Mouse (Mus musculus): ENCODE measurements around the gene Gna11. TPM values are rescaled to one million over a fixed set of nuclear protein-coding genes. Genes with fewer than 3 reads are reported as not detected.

Gene Gna11
- polyA plus RNA-seq (2014; fragmentation: Nextera tagmentation; extraction: Ambion mirVana), result 87.5 and 95.5 TPM in 2 replicates

- peak within 1 kb of the TSS; percentile 96 for H3K9ac ChIP-seq
- no peaks in the 10 kb centered on the region for H3K9me3 ChIP-seq (ENCODE audit: control insufficient read depth, low read length)
- ATAC-seq (ENCODE audit: low FRiP score) (peak; percentile 97), DNase-seq (ENCODE audit: low spot score) (peak; percentile 99)
- H3K4me2 ChIP-seq (replicated peaks), result peak within 1 kb of the TSS; percentile 95
- peaks cover 18% of the 10 kb centered on the region for H3K4me1 ChIP-seq (replicated peaks; ENCODE audit: control insufficient read depth, insufficient read depth, low read length)
- peak within 1 kb of the TSS; percentile 89 for H3K4me3 ChIP-seq (replicated peaks; ENCODE audit: low read length)
- WGBS, result under 1% methylated on average over 56 of the region's 59 CpGs
- no peaks in the 10 kb centered on the region for H3K36me3 ChIP-seq (replicated peaks; ENCODE audit: control insufficient read depth, insufficient read depth)
- H3K27me3 ChIP-seq (ENCODE audit: control insufficient read depth, insufficient read depth, low read length), result no peaks in the 10 kb centered on the region
- H3K27ac ChIP-seq, result peak within 1 kb of the TSS; percentile 87
Observed at GRCm38 (mm10) chr10:81545161-81545747, at the start of gene Gna11. Gene Gna11 (minus strand): TSS chr10:81545190.

DNA sequence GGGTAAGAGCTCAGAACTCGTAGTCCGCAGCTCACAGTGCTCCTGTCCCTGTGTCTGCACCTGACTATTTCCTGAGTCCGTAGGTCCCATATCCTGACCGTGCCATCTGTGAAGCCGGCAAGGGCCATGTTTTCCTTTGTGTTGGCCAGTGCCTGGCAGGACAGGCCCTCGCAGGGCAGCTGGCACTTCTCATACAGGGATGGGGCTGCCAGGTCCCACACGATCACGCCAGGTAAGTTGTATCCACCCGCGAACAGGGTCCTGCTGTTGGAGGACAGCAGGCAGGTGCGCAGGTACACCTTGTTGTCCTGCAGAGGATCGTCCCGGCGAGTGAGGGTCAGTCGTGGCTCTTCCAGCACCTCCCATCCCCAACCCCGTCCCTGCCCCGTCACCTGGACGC lies 48.9 kb upstream of the Gna11 start:
- no peak overlapping the region for H3K4me2 ChIP-seq (replicated peaks)
- H3K4me3 ChIP-seq (replicated peaks; ENCODE audit: low read length), result no peak overlapping the region
- 82% methylated on average over 18 of the region's 18 CpGs for WGBS
- H3K27ac ChIP-seq, result no peak overlapping the region
- no peak for DNase-seq (ENCODE audit: low spot score)
- H3K36me3 ChIP-seq (replicated peaks; ENCODE audit: control insufficient read depth, insufficient read depth), result no peaks in the 10 kb centered on the region
- no peaks in the 10 kb centered on the region for H3K9me3 ChIP-seq (ENCODE audit: control insufficient read depth, low read length)
- ATAC-seq (ENCODE audit: low FRiP score), result no peak
- peaks cover 26% of the 10 kb centered on the region for H3K4me1 ChIP-seq (replicated peaks; ENCODE audit: control insufficient read depth, insufficient read depth, low read length)
- no peak overlapping the region for H3K9ac ChIP-seq
- peaks cover 59% of the 10 kb centered on the region for H3K27me3 ChIP-seq (ENCODE audit: control insufficient read depth, insufficient read depth, low read length)

DNA sequence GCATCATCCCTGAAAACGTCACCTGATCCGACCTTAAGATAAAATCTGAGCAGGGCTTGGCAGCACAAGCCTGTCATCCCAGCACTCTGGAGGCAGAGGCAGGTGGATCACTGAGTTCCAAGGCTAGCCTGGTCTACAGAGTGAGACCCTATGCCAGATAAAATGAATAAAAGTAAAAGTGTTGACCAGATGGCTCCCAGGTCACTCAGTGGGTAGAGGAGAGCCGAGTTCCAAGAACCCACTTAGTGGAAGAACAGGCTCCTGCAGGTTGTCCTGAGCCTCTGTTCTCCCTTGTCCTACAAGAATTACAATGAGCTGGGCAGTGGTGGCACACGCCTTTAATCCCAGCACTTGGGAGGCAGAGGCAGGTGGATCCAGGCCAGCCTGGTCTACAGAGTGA lies 48.2 kb upstream of the Gna11 start:
- Histone ChIP-seq H3K4me3 (replicated peaks; ENCODE audit: low read length) (no peak overlapping the region), H3K9me3 (ENCODE audit: control insufficient read depth, low read length) (no peaks in the 10 kb centered on the region), H3K4me1 (replicated peaks; ENCODE audit: control insufficient read depth, insufficient read depth, low read length) (peaks cover 26% of the 10 kb centered on the region), H3K36me3 (replicated peaks; ENCODE audit: control insufficient read depth, insufficient read depth) (no peaks in the 10 kb centered on the region), H3K9ac (no peak overlapping the region), H3K4me2 (replicated peaks) (no peak overlapping the region), H3K27ac (no peak overlapping the region), H3K27me3 (ENCODE audit: control insufficient read depth, insufficient read depth, low read length) (peaks cover 63% of the 10 kb centered on the region)
- ATAC-seq (ENCODE audit: low FRiP score) (no peak), DNase-seq (ENCODE audit: low spot score) (no peak)
- WGBS, result 76% methylated on average over 4 of the region's 4 CpGs

DNA sequence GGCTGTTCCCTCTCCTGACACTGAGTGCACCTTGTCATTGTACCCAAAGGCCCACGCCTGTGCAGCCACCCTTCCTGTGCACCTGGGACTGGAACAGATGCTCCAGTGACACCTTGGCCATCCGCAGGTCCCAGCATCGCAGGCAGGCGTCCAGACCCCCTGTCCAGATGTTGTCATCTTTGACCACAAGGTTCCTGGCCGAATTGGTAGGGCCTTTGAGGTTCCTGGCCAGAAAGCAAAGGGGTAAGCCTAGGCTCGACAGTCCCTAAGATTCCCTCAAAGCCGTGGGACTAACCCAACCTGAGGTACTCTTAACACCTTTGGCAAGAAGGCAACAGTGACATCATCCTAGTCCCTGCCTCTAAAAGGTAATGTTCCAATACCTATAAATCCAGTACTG lies 47.6 kb upstream of the Gna11 start:
- Histone ChIP-seq H3K4me3 (replicated peaks; ENCODE audit: low read length) (no peak overlapping the region), H3K36me3 (replicated peaks; ENCODE audit: control insufficient read depth, insufficient read depth) (no peaks in the 10 kb centered on the region), H3K27me3 (ENCODE audit: control insufficient read depth, insufficient read depth, low read length) (peaks cover 66% of the 10 kb centered on the region), H3K27ac (no peak overlapping the region), H3K9ac (no peak overlapping the region), H3K9me3 (ENCODE audit: control insufficient read depth, low read length) (no peaks in the 10 kb centered on the region), H3K4me1 (replicated peaks; ENCODE audit: control insufficient read depth, insufficient read depth, low read length) (peaks cover 24% of the 10 kb centered on the region), H3K4me2 (replicated peaks) (no peak overlapping the region)
- 84% methylated on average over 7 of the region's 7 CpGs for WGBS
- no peak for ATAC-seq (ENCODE audit: low FRiP score)
- DNase-seq (ENCODE audit: low spot score), result no peak

DNA sequence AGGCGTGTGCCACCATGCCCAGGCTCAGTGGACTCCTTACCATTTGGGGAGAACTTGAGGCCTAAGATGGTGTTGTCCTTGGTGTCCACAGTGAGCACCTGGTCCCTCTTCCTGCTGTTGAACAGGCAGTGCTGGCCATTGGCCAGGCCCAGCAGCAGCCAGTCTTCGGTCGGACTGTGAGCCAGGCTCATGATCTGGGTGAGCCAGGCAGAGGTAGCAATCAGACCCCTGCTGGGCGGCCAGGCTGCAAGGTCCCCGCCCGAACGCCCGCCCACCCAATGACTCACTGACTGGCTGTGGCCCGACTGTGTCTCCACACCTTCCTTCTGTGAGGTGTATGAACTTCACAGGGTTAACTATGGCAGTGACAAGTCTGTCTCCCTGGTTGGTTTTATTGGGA lies 46.9 kb upstream of the Gna11 start:
- ATAC-seq (ENCODE audit: low FRiP score) (no peak), DNase-seq (ENCODE audit: low spot score) (no peak)
- no peak overlapping the region for H3K27ac ChIP-seq
- H3K36me3 ChIP-seq (replicated peaks; ENCODE audit: control insufficient read depth, insufficient read depth), result no peaks in the 10 kb centered on the region; the same call in 1 of the 2 replicates
- no peak overlapping the region for H3K4me3 ChIP-seq (replicated peaks; ENCODE audit: low read length)
- WGBS, result 62% methylated on average over 9 of the region's 9 CpGs
- no peak overlapping the region for H3K9ac ChIP-seq
- no peaks in the 10 kb centered on the region for H3K9me3 ChIP-seq (ENCODE audit: control insufficient read depth, low read length)
- H3K4me1 ChIP-seq (replicated peaks; ENCODE audit: control insufficient read depth, insufficient read depth, low read length), result peaks cover 16% of the 10 kb centered on the region
- peaks cover 74% of the 10 kb centered on the region for H3K27me3 ChIP-seq (ENCODE audit: control insufficient read depth, insufficient read depth, low read length)
- H3K4me2 ChIP-seq (replicated peaks), result no peak overlapping the region

- H3K4me2 ChIP-seq (replicated peaks), result no peak overlapping the region
- H3K27ac ChIP-seq, result no peak overlapping the region
- ATAC-seq (ENCODE audit: low FRiP score) (no peak), DNase-seq (ENCODE audit: low spot score) (no peak)
- H3K4me1 ChIP-seq (replicated peaks; ENCODE audit: control insufficient read depth, insufficient read depth, low read length), result no peaks in the 10 kb centered on the region
- H3K4me3 ChIP-seq (replicated peaks; ENCODE audit: low read length), result no peak overlapping the region
- 65% methylated on average over 7 of the region's 7 CpGs for WGBS
- peaks cover 74% of the 10 kb centered on the region for H3K27me3 ChIP-seq (ENCODE audit: control insufficient read depth, insufficient read depth, low read length)
- no peaks in the 10 kb centered on the region; the same call in 1 of the 2 replicates for H3K36me3 ChIP-seq (replicated peaks; ENCODE audit: control insufficient read depth, insufficient read depth)
- H3K9me3 ChIP-seq (ENCODE audit: control insufficient read depth, low read length), result 0 out of 2 replicates have a peak, but pooled peaks cover 7% of the 10 kb centered on the region
- H3K9ac ChIP-seq, result no peak overlapping the region
Observed at GRCm38 (mm10) chr10:81588739-81589138, 43.7 kb upstream of the Gna11 start.

GRCm38 (mm10) chr10:81583347-81583746 lies 38.4 kb upstream of the Gna11 start:
- WGBS, result 36% methylated on average over 6 of the region's 6 CpGs
- Histone ChIP-seq H3K9ac (no peak overlapping the region), H3K36me3 (replicated peaks; ENCODE audit: control insufficient read depth, insufficient read depth) (no peaks in the 10 kb centered on the region; the same call in 1 of the 2 replicates), H3K4me3 (replicated peaks; ENCODE audit: low read length) (no peak overlapping the region), H3K27ac (no peak overlapping the region), H3K9me3 (ENCODE audit: control insufficient read depth, low read length) (0 out of 2 replicates have a peak, but pooled peaks cover 7% of the 10 kb centered on the region), H3K4me1 (replicated peaks; ENCODE audit: control insufficient read depth, insufficient read depth, low read length) (0 out of 2 replicates have a peak, but pooled peaks cover 7% of the 10 kb centered on the region), H3K4me2 (replicated peaks) (no peak overlapping the region), H3K27me3 (ENCODE audit: control insufficient read depth, insufficient read depth, low read length) (peaks cover 75% of the 10 kb centered on the region)
- DNase-seq (ENCODE audit: low spot score) (no peak), ATAC-seq (ENCODE audit: low FRiP score) (no peak)

DNA sequence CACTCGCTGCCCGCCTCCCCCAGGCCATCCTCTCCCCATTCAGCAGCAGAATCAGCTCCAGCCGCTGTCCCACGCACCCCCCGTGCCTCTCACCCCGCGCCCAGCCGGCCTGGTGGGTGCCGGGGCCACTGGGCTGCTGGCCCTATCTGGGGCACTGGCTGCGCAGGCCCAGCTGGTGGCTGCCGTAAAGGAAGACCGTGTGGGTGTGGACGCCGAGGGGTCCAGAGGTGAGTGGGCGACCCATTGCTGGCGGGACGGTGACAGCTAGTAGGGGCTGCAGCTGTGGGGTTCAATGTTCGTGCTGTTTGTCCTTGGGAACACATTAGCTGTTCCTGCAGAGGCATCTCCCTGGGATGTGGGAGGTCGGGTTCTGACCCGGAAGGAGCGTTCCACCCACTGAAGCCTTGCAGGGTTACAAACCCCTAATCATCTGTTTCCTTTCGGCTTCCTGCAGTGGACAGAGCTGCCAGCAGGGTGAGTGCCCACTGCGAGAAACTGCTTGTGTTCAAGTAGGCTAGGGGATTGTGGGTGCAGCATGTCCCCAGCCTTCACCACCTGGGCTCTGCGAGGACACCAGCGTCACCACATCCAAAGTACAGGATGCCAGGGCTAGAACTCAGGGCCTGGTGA lies 35.6 kb upstream of the Gna11 start:
- 54% methylated on average over 25 of the region's 25 CpGs for WGBS
- Histone ChIP-seq H3K27me3 (ENCODE audit: control insufficient read depth, insufficient read depth, low read length) (peaks cover 71% of the 10 kb centered on the region), H3K9me3 (ENCODE audit: control insufficient read depth, low read length) (0 out of 2 replicates have a peak, but pooled peaks cover 4% of the 10 kb centered on the region), H3K4me2 (replicated peaks) (no peak overlapping the region), H3K27ac (no peak overlapping the region), H3K9ac (no peak overlapping the region; the same call in 1 of the 2 replicates), H3K4me3 (replicated peaks; ENCODE audit: low read length) (no peak overlapping the region), H3K4me1 (replicated peaks; ENCODE audit: control insufficient read depth, insufficient read depth, low read length) (peaks cover 12% of the 10 kb centered on the region), H3K36me3 (replicated peaks; ENCODE audit: control insufficient read depth, insufficient read depth) (no peaks in the 10 kb centered on the region)
- ATAC-seq (ENCODE audit: low FRiP score) (no peak), DNase-seq (ENCODE audit: low spot score) (no peak)

DNA sequence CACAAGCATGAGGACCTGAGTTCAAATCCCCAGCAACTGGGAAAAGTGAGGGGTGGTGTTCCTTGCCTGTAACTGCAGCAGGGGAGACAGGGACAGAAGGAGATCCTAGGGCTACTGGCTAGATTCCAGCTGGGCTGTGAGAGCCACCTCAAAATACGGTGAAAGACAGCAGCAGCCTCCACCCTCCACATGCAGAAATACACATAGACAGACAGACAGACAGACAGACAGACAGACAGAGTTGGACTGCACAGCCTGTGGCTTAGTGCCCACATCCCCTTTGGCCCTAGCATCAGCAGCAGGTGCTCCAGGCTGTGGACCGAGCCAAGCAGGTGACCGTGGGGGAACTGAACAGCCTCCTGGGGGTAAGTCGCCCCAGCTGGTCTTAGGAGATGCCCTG lies 35.0 kb upstream of the Gna11 start:
- no peak for ATAC-seq (ENCODE audit: low FRiP score)
- no peaks in the 10 kb centered on the region for H3K36me3 ChIP-seq (replicated peaks; ENCODE audit: control insufficient read depth, insufficient read depth)
- H3K9me3 ChIP-seq (ENCODE audit: control insufficient read depth, low read length), result no peaks in the 10 kb centered on the region
- H3K4me3 ChIP-seq (replicated peaks; ENCODE audit: low read length), result no peak overlapping the region
- no peak overlapping the region for H3K9ac ChIP-seq
- no peak overlapping the region for H3K27ac ChIP-seq
- DNase-seq (ENCODE audit: low spot score), result no peak
- WGBS, result 66% methylated on average over 4 of the region's 4 CpGs
- peaks cover 65% of the 10 kb centered on the region for H3K27me3 ChIP-seq (ENCODE audit: control insufficient read depth, insufficient read depth, low read length)
- H3K4me2 ChIP-seq (replicated peaks), result no peak overlapping the region
- peaks cover 17% of the 10 kb centered on the region for H3K4me1 ChIP-seq (replicated peaks; ENCODE audit: control insufficient read depth, insufficient read depth, low read length)

All from hindbrain, embryonic 14.5 days (tissue).